Mouse (Mus musculus): ENCODE results near the gene Gtf3c5.

Gtf3c5 gene

GRCm38 (mm10) chr2:28607341-28608165 is 24.0 kb upstream of the Gtf3c5 start:
- DNase-seq (ENCODE audit: low read depth): no peak

DNA sequence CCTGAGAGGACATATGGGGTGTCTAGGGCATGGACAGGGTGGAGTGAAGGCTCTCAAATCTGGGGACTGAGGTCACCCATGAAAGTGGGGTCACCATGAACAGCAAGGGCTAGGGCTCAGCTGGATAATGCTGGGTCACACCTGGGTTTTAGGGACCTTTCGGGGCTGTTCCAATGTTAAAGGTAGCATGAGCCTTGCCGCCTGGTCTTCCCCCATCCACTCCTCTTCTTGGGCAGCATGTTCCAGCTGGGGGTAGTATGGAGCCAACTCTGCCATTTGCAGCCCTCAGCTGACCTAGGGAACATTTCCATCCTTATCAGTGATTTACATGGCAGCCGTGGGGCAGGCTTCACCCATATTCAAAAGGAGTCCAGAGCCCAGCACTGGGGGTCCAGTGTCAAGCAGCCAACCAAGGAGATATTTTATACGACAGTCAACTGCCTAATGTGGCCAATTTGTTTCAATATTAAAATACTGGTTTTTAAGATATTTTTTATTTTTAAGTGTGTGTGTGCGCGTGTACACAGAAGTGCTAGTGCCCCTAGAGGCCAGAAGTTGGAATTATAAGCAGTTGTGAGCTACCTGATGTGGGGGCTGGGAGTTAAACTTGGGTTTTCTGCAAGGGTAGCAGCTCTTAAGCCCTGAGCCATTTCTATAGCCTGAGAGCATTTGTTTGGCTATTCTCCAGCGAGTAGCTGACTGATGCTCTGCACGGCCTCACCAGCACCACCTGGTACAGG is 23.2 kb upstream of the Gtf3c5 start:
- no peak for DNase-seq (ENCODE audit: low read depth)

GRCm38 (mm10) chr2:28605789-28606541 is 22.4 kb upstream of the Gtf3c5 start:
- DNase-seq (ENCODE audit: low read depth): no peak

GRCm38 (mm10) chr2:28603542-28603941 is 20.0 kb upstream of the Gtf3c5 start:
- DNase-seq (ENCODE audit: low read depth): no peak

DNA sequence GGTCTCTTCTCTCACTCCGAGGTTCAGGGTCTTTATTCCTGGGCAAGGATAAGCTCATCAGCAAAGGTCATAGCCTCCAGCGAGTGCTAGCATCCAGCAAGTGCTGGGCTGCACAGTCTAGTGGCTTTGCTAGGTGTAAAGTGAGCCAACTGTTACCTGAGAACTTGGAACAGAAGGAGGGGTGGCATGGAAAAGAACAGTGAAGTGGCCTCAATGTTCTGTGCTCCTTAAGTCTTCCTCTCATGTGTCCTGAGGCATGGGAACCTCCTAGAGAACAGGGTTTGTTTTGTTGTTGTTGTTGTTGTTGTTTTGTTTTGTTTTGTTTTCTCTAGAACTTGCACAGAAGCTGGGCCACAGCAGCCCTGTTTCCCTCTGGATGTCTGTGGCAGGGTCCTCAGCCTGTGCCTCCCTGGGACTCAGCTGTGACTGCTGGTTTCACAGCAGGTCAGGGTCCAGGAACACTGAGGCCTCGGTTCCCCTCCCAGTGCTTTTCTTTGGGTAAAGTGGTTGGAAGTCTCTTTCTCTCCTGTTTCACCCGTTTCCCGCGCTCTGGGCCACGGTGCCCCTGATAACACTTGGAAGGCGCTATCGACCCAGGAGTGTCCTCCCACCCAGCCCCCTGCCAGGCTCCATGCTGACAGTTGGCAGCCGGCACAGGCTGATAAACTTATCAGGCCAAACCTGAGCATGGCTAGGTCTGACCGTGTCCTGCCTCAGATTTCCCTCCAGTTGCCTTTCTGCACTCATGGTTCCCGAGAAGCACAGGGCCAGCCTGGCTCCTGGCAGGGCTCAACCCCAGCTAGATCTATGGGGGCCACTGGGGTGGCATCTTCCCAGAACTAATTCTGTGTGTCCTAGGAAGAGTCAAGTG is 18.4 kb upstream of the Gtf3c5 start:
- peak; percentile 94 for DNase-seq (ENCODE audit: low read depth)

GRCm38 (mm10) chr2:28599569-28599900 is 16.0 kb upstream of the Gtf3c5 start:
- DNase-seq (ENCODE audit: low read depth): no peak

GRCm38 (mm10) chr2:28598692-28599568 is 15.4 kb upstream of the Gtf3c5 start:
- DNase-seq (ENCODE audit: low read depth): no peak

DNA sequence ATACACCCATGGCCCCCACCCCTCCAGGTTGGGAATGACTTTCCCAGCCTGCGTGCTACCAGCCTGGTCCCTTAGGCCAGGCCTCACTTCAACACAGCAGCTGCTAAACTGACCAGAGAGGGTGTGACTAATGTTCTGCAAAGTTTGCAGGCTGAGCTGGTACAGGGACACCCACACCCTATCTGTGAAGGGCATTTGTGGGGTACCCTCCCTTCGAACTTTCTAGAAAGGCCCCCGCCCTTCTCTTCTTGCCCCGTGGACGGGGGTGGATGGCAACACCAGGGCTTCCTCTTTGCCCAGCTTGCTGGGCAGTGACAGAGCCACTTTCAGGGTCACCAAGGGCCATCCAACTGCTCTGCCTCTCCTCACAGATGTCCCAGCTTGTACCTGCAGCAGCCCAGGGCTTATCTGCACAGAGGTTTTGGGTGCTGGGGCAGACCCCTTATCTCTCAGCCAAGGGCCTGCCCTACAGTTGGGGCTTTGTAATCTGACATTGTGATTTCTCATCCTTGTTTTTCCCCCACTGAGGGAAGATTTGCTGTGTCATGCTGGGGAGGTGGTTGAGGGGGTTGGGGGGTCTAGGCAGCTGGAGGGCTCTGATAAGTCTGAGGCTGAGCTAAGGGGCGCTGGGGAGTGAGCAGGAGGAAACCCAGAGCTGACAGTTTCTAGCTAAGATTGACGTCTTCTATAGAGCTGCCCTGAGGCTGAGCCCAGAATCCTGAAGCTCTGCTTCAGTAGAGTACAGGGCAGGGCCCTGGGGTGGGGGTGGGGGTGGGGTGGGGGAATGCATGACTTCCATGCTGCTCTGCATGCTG is 14.4 kb upstream of the Gtf3c5 start:
- DNase-seq (ENCODE audit: low read depth): peak; percentile 88

DNA sequence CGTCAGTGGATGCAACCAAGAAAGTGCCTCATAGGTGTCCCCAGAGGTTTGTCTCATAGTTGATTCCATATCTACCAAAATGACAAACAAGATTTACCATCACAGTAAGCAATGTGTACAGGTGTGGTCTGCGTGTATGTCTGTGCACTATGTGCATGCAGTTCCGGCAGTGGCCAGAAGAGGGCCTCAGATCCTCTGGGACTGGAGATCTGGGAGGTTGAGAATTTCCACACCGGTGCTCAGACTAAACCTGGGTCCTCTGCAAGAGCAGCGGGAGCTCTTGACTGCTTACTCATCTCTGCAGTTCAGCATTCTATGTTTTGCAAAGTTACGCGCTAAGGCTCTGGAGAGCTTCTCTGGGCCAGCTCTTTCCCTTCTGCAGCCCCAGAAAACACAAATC is 13.4 kb upstream of the Gtf3c5 start:
- no peak for DNase-seq (ENCODE audit: low read depth)

DNA sequence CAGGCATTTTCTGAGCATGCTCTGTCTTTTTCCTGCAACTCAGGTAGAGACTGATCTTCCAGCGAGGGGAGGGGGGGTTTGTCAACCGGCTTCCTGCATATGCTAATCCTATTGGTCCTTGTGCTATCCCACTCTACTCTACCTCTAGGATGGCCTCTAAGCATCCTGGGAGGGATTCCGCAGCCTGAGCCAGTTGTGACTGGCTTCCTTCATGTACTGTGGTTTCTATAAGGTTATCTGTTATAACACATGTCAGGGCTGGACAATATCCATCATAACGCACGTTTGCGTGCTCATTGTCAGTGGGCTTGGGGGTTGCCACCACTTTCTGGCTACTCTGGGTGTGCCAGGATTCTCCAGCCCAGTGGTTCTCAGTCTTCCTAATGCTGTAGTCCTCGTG is 12.5 kb upstream of the Gtf3c5 start:
- no peak for DNase-seq (ENCODE audit: low read depth)

DNA sequence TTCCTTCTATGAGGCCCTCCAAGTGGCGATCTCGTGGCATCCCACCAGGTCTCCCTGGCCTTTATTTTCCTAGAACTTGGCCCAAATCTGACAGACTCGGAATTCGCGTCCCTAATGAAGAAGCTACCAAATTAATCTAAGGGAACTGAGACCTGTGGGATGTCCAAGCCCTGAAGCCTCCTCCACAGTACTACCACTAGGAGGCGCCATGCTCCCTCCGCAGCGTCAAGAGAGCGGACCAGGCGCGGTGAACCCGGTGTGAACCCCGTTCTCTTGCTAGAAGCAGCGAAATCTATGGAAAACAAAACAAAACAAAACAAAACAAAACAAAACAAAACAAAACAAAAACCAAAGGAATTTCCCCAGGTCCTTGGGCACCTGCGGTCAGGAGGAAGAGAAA is 9.3 kb upstream of the Gtf3c5 start:
- peak; percentile 76 for DNase-seq (ENCODE audit: low read depth)

- DNase-seq (ENCODE audit: low read depth): no peak
Observed at GRCm38 (mm10) chr2:28591479-28591878, 7.9 kb upstream of the Gtf3c5 start.

DNA sequence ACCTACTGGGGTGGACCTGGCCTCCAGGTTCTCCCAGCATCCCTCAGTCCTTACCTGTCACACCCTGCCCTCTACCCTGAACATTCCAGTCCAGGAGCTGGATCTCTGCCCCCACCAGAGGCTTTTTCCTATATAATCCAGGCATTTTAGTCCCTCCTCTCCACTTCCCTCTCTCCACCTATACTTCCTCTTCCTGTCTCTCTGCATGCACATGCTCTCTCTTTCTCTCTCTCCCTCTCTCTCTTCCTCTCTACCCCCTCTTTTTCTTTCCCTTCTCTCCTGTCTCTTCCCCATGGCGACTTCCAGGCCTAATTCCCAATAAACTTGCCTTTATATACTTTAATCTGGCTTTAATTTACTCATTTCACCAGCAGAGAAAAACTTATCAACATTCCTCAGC is 5.0 kb upstream of the Gtf3c5 start:
- DNase-seq (ENCODE audit: low read depth): no peak

DNA sequence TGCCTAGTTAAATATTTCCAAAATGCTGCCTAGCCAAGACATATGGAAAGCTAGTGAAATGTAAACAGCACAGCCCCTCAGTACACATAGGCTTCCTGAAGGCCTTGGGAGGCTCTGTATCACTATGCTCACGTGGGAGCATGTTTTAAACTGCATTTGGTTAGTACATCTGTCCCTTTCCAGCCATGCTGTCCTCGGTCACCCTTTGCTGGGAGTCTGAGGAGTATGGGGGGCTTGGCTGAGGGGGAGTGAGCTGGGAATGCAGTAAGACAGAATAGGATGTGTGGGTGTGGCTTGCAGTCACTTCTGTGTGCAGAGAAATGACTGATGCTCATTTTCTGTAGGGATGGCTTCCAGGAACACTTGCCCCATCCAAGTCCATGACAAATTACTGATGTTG is 2.2 kb upstream of the Gtf3c5 start:
- DNase-seq (ENCODE audit: low read depth): no peak

GRCm38 (mm10) chr2:28585043-28585571 is 1.6 kb upstream of the Gtf3c5 start:
- DNase-seq (ENCODE audit: low read depth): peak; percentile 83

DNA sequence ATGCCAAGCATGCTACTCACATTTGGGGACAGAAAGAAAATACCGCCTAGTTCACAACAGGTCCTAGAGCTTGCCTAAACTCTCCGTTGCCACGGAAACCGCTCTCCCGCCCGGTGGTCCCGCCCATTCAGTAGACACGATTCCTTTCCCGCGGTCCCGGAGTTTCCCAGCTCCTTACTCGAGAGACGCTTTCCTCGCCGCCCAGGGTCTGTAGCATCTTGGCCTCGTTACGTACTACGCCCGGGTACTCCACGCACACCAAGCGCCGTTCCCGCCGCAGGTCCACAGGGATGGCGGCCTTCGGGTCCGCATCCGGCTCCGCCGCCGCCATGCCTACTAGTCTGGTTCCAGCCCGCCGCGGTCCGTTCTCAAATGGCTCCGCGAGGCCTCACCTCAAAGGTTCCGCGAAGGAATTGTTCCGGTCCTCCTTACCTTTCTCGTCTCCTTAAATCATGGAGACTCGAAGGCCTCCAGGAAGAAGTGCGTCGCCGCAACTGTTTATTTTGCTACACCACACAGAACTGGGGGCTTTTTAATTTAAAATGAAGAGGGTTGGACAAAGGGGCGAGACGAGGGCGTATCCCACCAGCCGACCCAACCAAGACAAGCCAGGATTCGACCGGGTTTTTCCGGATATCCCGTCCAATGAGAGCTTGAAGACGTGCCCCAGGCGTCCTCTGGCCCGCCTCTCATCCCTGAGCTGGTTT is 751 bp downstream of the Gtf3c5 start:
- peak; percentile 88 for DNase-seq (ENCODE audit: low read depth)

DNA sequence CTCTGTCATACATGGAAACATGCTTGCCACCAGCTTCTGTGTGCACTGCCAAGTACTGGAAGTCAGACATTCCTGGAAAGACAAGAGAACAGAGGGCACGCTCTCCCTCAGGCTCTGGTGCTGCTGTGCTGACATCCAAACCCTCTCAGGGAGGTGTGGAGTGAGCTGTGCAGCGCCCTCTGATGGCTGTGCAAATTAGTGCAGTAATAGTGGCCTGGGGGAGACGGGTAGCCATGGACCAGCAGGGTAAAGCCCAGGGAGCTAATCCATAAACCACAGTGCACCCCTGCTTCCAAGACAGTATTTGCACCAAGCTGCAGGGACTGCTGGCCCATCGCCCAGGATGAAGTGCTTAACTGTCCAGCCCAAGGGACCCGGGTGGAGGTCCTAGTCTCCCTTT is 5.5 kb downstream of the Gtf3c5 start:
- DNase-seq (ENCODE audit: low read depth): peak; percentile 24

DNA sequence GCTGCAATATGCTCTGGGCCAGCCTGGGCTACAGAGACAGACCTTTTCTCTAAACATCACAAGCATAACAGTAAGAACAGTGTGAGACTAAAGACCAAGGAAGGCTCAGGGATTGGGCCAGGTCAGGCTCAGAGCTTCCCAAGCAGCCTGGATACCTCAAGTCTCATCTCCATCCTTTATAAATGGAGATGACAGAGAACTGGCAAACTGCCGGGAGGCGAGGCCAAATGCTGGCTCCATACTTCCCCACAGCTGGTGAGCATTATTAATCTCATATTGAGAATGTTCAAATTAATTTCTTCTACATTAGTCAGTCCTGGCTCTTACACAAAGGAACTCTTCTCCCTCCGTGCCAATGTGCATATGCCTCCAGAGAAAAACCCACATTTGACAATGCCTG is 6.7 kb downstream of the Gtf3c5 start:
- DNase-seq (ENCODE audit: low read depth): no peak

GRCm38 (mm10) chr2:28575341-28575740 is 8.2 kb downstream of the Gtf3c5 start:
- DNase-seq (ENCODE audit: low read depth): no peak
